In the genomic region with DNA sequence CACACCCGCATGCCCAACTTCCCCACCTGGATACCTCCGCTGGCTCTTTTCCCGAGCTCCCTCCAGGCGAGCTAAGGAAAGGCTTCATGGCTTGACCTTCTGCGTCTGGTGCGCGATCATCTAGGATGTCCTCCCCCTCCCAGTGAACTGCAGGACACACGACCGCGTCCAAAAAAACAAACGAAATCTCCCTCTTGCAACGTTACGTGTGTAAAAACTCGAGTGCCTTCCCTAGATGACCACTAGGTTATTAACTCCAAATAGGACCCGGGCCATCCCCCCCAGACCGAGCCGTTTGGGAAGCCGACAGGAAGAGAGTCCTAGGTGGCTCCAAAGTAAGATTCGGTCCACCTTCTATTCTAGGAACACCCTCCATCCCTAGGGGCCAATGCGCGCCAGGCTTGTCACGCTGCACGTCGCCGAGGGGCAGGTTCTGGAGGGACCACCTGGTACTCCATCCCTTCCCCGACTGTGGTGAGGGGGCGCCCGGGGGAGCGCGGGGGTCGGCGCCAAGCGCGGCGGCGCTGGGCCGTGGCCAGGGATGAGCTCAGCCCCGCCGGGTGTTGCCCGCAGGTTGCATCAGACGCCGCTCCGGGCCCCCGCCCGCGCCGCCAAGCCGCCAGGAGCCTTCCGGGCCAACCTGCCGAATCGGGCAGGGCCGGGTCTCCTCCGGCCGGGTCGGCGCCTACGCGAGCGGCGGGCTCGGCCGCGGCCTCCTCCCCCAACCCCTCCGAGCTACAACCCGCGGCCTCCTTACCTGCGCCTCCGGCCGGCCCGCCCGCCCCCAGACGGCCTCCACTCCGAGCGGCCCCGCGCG, we compare ENCODE assay signal across 8 mouse cellular contexts. TPM values are rescaled to one million over a fixed set of nuclear protein-coding genes. Genes with fewer than 3 reads are reported as not detected.
A peak's percentile ranks its signal among the peaks of the same experiment; 100 is the strongest.
DNase-seq lines count a peak whose midpoint lies in the region; ATAC-seq lines count a peak whose summit lies in the region.

No protein-coding gene starts in this region.

- peak; percentile 64 for DNase-seq in kidney, adult 18-20 months
- DNase-seq in kidney, postnatal 14 days = no peak
- DNase-seq in cerebellum, adult 18-20 months = peak; percentile 64 to 80
- DNase-seq in hindbrain, embryonic 10.5 days (ENCODE audit: low spot score) = peak; percentile 63
- DNase-seq in layer of hippocampus, postnatal 36 days = peak; percentile 65 to 66
- DNase-seq in lung, postnatal 14 days = peak; percentile 48
- DNase-seq in right cerebral cortex, postnatal 14 days = peak; percentile 75

- no peaks in the 10 kb centered on the region for H3K27me3 ChIP-seq in forebrain, embryonic 16.5 days (replicated peaks; ENCODE audit: control insufficient read depth, insufficient read depth, low read length)
- H3K27me3 ChIP-seq in hindbrain, embryonic 10.5 days (ENCODE audit: insufficient read depth, poor library complexity, severe bottlenecking) = no peaks in the 10 kb centered on the region

- H3K4me2 ChIP-seq in forebrain, embryonic 16.5 days (ENCODE audit: low read length) = peak overlapping the region; percentile 92

- H3K4me1 ChIP-seq in forebrain, embryonic 16.5 days (replicated peaks; ENCODE audit: control insufficient read depth, insufficient read depth, low read length) = peaks cover 28% of the 10 kb centered on the region
- peaks cover 27% of the 10 kb centered on the region for H3K4me1 ChIP-seq in hindbrain, embryonic 10.5 days (replicated peaks)

- H3K4me3 ChIP-seq in forebrain, embryonic 16.5 days (replicated peaks; ENCODE audit: low read length) = peak overlapping the region; percentile 93
- peak overlapping the region; percentile 96 for H3K4me3 ChIP-seq in hindbrain, embryonic 10.5 days

- H3K36me3 ChIP-seq in forebrain, embryonic 16.5 days (ENCODE audit: control insufficient read depth, insufficient read depth) = no peaks in the 10 kb centered on the region
- peaks cover 9% of the 10 kb centered on the region for H3K36me3 ChIP-seq in hindbrain, embryonic 10.5 days

- peak overlapping the region; percentile 95 for H3K9ac ChIP-seq in forebrain, embryonic 16.5 days (replicated peaks; ENCODE audit: low read depth, low read length)

- under 1% methylated on average over 58 of the region's 77 CpGs for WGBS in forebrain, embryonic 16.5 days
- under 1% methylated on average over 75 of the region's 77 CpGs for WGBS in hindbrain, embryonic 10.5 days

- ATAC-seq in forebrain, embryonic 16.5 days = peak; percentile 80

- H3K9me3 ChIP-seq in forebrain, embryonic 16.5 days (ENCODE audit: control insufficient read depth, low read length) = no peaks in the 10 kb centered on the region
- H3K9me3 ChIP-seq in hindbrain, embryonic 10.5 days = no peaks in the 10 kb centered on the region

- H3K27ac ChIP-seq in forebrain, embryonic 16.5 days (ENCODE audit: low read length) = peak overlapping the region; percentile 82
- H3K27ac ChIP-seq in hindbrain, embryonic 10.5 days = peak overlapping the region; percentile 97

RNA-seq across cellular contexts. Expression of gene Cebpg, which starts 0.5 kb away (rescaled TPM):
- 48.4 and 54.8 TPM in 2 replicates for polyA plus RNA-seq in forebrain, embryonic 16.5 days (2015; fragmentation: Nextera tagmentation; extraction: Ambion mirVana)
- polyA plus RNA-seq in hindbrain, embryonic 10.5 days (2016; fragmentation: Nextera tagmentation; extraction: Ambion mirVana) = 36.5 and 44.6 TPM in 2 replicates
- total RNA-seq in layer of hippocampus, postnatal 36 days (2021) = 10 to 100 TPM; 34.3 to 35.9 TPM
